ENCODE assay signal across 20 mouse cellular contexts in the genomic region with DNA sequence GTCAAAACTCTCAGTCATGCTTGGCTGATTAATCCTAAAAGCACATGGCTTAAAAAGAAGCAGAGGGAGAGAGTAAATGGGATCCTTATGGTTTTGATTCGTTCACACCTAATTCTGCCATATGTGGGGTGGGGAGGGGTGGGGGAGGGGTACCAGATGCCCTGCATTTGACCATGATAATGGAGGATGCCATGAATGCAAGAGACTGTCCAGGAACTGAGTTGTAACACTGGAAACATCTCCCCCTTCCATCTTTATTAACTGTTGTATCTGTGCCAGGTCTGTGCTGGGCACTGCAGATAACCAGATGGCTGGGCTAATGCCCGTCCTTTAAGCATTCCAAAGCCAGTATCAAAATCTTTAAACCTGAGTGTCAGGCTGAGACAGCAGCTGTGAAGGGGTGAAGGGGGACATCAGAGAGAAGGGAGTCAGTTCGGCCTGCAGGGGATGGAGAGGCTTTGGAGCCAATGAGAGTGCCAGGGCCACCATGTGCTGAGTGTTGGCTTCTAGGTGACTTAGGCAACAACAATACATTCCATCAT.
DNase-seq lines count a peak whose midpoint lies in the region; ATAC-seq lines count a peak whose summit lies in the region.
"Had no signal": no experiment of that assay in that cellular context is flagged by ENCODE, and none has a peak within 500 bp of the region (broad histone marks: within the 10 kb centered on the region; RNA-seq: fewer than 3 reads in every experiment).

No protein-coding gene starts in this region.

- peak; percentile 45; the same call in 1 of the 2 replicates for ATAC-seq in forebrain, embryonic 13.5 days
- no peak; the same call in 1 of the 2 replicates for ATAC-seq in forebrain, embryonic 16.5 days
- ATAC-seq: liver, postnatal 0 days had no signal

- no peaks in the 10 kb centered on the region for H3K27me3 ChIP-seq in forebrain, embryonic 13.5 days
- no peaks in the 10 kb centered on the region for H3K27me3 ChIP-seq in forebrain, embryonic 16.5 days (replicated peaks; ENCODE audit: control insufficient read depth, insufficient read depth, low read length)
- no peaks in the 10 kb centered on the region for H3K27me3 ChIP-seq in limb, embryonic 10.5 days (ENCODE audit: low read depth, poor library complexity, severe bottlenecking)
- H3K27me3 ChIP-seq: heart, embryonic 12.5 days; megakaryocyte, embryonic 14.5 days had no signal

- H3K9ac ChIP-seq in forebrain, embryonic 13.5 days = no peak overlapping the region
- H3K9ac ChIP-seq in forebrain, embryonic 16.5 days (replicated peaks; ENCODE audit: low read depth, low read length) = no peak overlapping the region
- H3K9ac ChIP-seq: heart, embryonic 12.5 days; liver, postnatal 0 days had no signal

- intact Hi-C loops in left cerebral cortex, postnatal 4 days (cut with DNase I) = no loop called here
- intact Hi-C loops in left cerebral cortex, postnatal 14 days (cut with DNase I) = no loop called here

- WGBS in forebrain, embryonic 13.5 days = 71% methylated on average over 3 of the region's 3 CpGs
- 38% methylated on average over 3 of the region's 3 CpGs for WGBS in forebrain, embryonic 16.5 days
- WGBS in limb, embryonic 10.5 days = 52% methylated on average over 3 of the region's 3 CpGs

- no peak overlapping the region for H3K27ac ChIP-seq in forebrain, embryonic 13.5 days
- H3K27ac ChIP-seq in forebrain, embryonic 16.5 days (ENCODE audit: low read length) = no peak overlapping the region
- 0 out of 2 replicates have a peak overlapping the region, but pooled peaks have one; percentile 11 for H3K27ac ChIP-seq in limb, embryonic 10.5 days
- H3K27ac ChIP-seq: kidney, postnatal 0 days; layer of hippocampus, adult 2 months had no signal

- DNase-seq in left cerebral cortex, postnatal 4 days = peak; percentile 30
- no peak for DNase-seq in left cerebral cortex, postnatal 14 days (ENCODE audit: low spot score in 2 of 2)
- peak; percentile 7 for DNase-seq in cerebellum, adult 8-10 months
- DNase-seq in limb, embryonic 10.5 days (ENCODE audit: low spot score) = no peak
- no peak for DNase-seq in urinary bladder, adult 2 months (ENCODE audit: low spot score)
- no peak for DNase-seq in adrenal gland, adult 2 months
- DNase-seq: B cell, adult 2 months; heart, postnatal 14 days; kidney, adult 18-20 months; liver, postnatal 0 days; lung, postnatal 10 days; retina, postnatal 1 day; thymus, postnatal 14 days had no signal

- H3K4me2 ChIP-seq in forebrain, embryonic 13.5 days = no peak overlapping the region
- no peak overlapping the region for H3K4me2 ChIP-seq in forebrain, embryonic 16.5 days (ENCODE audit: low read length)
- H3K4me2 ChIP-seq: heart, embryonic 12.5 days had no signal

- no peak overlapping the region for H3K4me3 ChIP-seq in forebrain, embryonic 13.5 days
- H3K4me3 ChIP-seq in forebrain, embryonic 16.5 days (replicated peaks; ENCODE audit: low read length) = no peak overlapping the region
- H3K4me3 ChIP-seq in limb, embryonic 10.5 days = no peak overlapping the region
- H3K4me3 ChIP-seq: erythroblast, embryonic 14.5 days; heart, embryonic 12.5 days; layer of hippocampus, adult 2 months; megakaryocyte, embryonic 14.5 days had no signal

- H3K4me1 ChIP-seq in forebrain, embryonic 13.5 days = peaks cover 12% of the 10 kb centered on the region; the same call in 1 of the 2 replicates
- peaks cover 10% of the 10 kb centered on the region for H3K4me1 ChIP-seq in forebrain, embryonic 16.5 days (replicated peaks; ENCODE audit: control insufficient read depth, insufficient read depth, low read length)
- peaks cover 40% of the 10 kb centered on the region for H3K4me1 ChIP-seq in limb, embryonic 10.5 days
- H3K4me1 ChIP-seq: heart, embryonic 12.5 days; megakaryocyte, embryonic 14.5 days had no signal

- H3K9me3 ChIP-seq in forebrain, embryonic 13.5 days (replicated peaks) = no peaks in the 10 kb centered on the region
- no peaks in the 10 kb centered on the region for H3K9me3 ChIP-seq in forebrain, embryonic 16.5 days (ENCODE audit: control insufficient read depth, low read length)
- H3K9me3 ChIP-seq in limb, embryonic 10.5 days (replicated peaks) = no peaks in the 10 kb centered on the region
- H3K9me3 ChIP-seq: heart, embryonic 12.5 days had no signal

- no peaks in the 10 kb centered on the region for H3K36me3 ChIP-seq in forebrain, embryonic 13.5 days (ENCODE audit: poor library complexity, severe bottlenecking)
- no peaks in the 10 kb centered on the region for H3K36me3 ChIP-seq in forebrain, embryonic 16.5 days (ENCODE audit: control insufficient read depth, insufficient read depth)
- no peaks in the 10 kb centered on the region for H3K36me3 ChIP-seq in limb, embryonic 10.5 days
- H3K36me3 ChIP-seq: heart, embryonic 12.5 days had no signal

Comparison
In these comparisons a context has a peak if more than half of its experiments do, and no peak if none do; other contexts are left out.
1. DNase-seq: peak in left cerebral cortex, postnatal 4 days (single experiment) and cerebellum, adult 8-10 months (single experiment); none in left cerebral cortex, postnatal 14 days (0 of 2), limb, embryonic 10.5 days (single experiment), urinary bladder, adult 2 months (single experiment) and adrenal gland, adult 2 months (single experiment).